Mouse (Mus musculus) cerebellum, adult 11-12 months (tissue): ENCODE results near the gene Vpreb2.
"Not testable (repeated sequence)": the region's sequence is repeated elsewhere in the genome, so short reads cannot be mapped to it uniquely, and the experiment has no call there.

Experiments
- DNase-seq: peaks from one replicate; pipeline ENCODE4 v3.0.0; 2022

Gene Vpreb2

GRCm38 (mm10) chr16:17999668-18000067 lies 19.4 kb downstream of the Vpreb2 start:
- no peak for DNase-seq

GRCm38 (mm10) chr16:18004589-18004988 lies 24.4 kb downstream of the Vpreb2 start:
- DNase-seq: no peak

- DNase-seq: no peak
These were observed 26.9 kb downstream of the Vpreb2 start for GRCm38 (mm10) chr16:18007083-18007482.

GRCm38 (mm10) chr16:18011101-18011500 lies 30.9 kb downstream of the Vpreb2 start:
- no peak for DNase-seq

GRCm38 (mm10) chr16:18016482-18016881 lies 36.3 kb downstream of the Vpreb2 start:
- not testable (repeated sequence) for DNase-seq

- no peak for DNase-seq
These were observed 42.7 kb downstream of the Vpreb2 start for GRCm38 (mm10) chr16:18022780-18023557.

GRCm38 (mm10) chr16:18027371-18027770 lies 47.1 kb downstream of the Vpreb2 start:
- DNase-seq: no peak
